Mouse (Mus musculus): ENCODE data around the gene Gtf3c5.

DNA sequence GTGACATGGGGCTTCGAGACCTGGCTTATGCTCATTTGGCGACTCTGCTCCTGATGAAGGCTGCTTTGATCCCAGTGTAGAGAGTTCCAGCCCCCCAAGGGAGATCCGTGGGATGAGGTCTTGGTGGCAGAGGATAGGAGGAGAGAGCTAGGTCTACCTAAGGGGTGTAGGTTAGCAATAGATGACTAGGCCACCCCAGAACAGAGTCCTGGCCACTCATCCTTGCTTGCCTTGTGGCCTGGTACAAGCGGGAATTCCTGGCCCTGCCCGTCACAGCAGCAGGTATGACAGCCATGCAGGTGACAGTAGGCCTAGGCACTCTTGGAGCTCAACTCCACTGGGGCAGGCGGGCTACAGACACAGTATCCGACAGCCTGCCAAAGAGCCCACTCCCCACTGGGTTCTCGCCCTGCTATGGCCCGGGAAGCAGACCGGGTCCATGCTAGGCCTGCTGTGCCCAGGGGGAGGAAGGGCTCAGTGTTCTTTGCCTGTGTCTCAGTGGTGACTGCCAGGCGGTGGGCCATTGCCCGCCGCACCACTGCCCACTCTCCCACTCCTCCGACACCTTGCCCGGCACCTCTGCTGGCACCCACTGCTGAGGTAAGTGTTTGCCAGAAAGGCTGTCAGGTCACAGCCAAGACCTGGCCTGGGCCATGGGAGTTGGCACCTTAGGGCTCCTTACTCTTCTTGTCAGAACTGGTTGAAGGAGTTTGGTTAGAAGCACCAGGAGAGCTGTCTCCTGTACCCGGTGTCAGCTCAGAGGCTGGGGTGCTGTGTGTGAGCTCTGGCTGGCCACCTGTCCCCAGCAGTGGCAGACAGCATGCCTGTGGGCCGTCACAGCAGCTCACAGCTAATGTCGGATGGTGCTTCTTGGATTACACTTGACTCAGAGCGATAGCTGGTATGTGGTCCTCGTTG, 55.9 kb downstream of the Gtf3c5 start:
- TF ChIP-seq POLR2A (IDR thresholded peaks at IDR 0.05; ENCODE audit: borderline replicate concordance, extremely low read depth, insufficient read depth, insufficient read length, poor library complexity, severe bottlenecking), result no peak
- no peak for TF ChIP-seq CTCF (IDR thresholded peaks at IDR 0.05; ENCODE audit: borderline replicate concordance, extremely low read depth, insufficient read depth, insufficient read length)
